Mouse (Mus musculus): ENCODE results near the gene Ibsp. TPM values are rescaled to one million over a fixed set of nuclear protein-coding genes. Genes with fewer than 3 reads are reported as not detected.
A peak's percentile ranks its signal among the peaks of the same experiment; 100 is the strongest.

Gene Ibsp
- polyA plus RNA-seq, 1 experiment from 2014 or later: 0.08 TPM

- WGBS: 82% methylated on average over 5 of the region's 5 CpGs
These were observed 37.0 kb downstream of the Ibsp start for GRCm38 (mm10) chr5:104335962-104336361.

GRCm38 (mm10) chr5:104337491-104337890 is 38.5 kb downstream of the Ibsp start:
- H3K4me1 ChIP-seq (replicated peaks; ENCODE audit: control insufficient read depth, insufficient read depth, low read length): no peaks in the 10 kb centered on the region
- no peaks in the 10 kb centered on the region for H3K27me3 ChIP-seq (replicated peaks; ENCODE audit: control insufficient read depth, insufficient read depth, low read length)
- WGBS: 79% methylated on average over 4 of the region's 4 CpGs
- H3K27ac ChIP-seq (ENCODE audit: low read depth): no peak overlapping the region
- no peak overlapping the region for H3K4me2 ChIP-seq (ENCODE audit: low read length)
- no peaks in the 10 kb centered on the region for H3K9me3 ChIP-seq (ENCODE audit: control insufficient read depth, low read length)
- H3K4me3 ChIP-seq (ENCODE audit: low read depth, low read length): no peak overlapping the region
- H3K9ac ChIP-seq (ENCODE audit: low read length): no peak overlapping the region
- DNase-seq (ENCODE audit: low spot score) (no peak), ATAC-seq (replicated peaks; ENCODE audit: low FRiP score, low TSS enrichment, low read depth) (no peak)
- H3K36me3 ChIP-seq (ENCODE audit: control insufficient read depth, insufficient read depth, low read length): no peaks in the 10 kb centered on the region

More at GRCm38 (mm10) chr5:104335962-104336361, 37.0 kb downstream of the Ibsp start:
- Histone ChIP-seq H3K4me3 (ENCODE audit: low read depth, low read length) (no peak overlapping the region), H3K27ac (ENCODE audit: low read depth) (no peak overlapping the region), H3K9ac (ENCODE audit: low read length) (no peak overlapping the region), H3K4me1 (replicated peaks; ENCODE audit: control insufficient read depth, insufficient read depth, low read length) (no peaks in the 10 kb centered on the region), H3K9me3 (ENCODE audit: control insufficient read depth, low read length) (no peaks in the 10 kb centered on the region), H3K36me3 (ENCODE audit: control insufficient read depth, insufficient read depth, low read length) (no peaks in the 10 kb centered on the region), H3K27me3 (replicated peaks; ENCODE audit: control insufficient read depth, insufficient read depth, low read length) (no peaks in the 10 kb centered on the region), H3K4me2 (ENCODE audit: low read length) (no peak overlapping the region)
- ATAC-seq (replicated peaks; ENCODE audit: low FRiP score, low TSS enrichment, low read depth) (no peak), DNase-seq (ENCODE audit: low spot score) (no peak)

- 77% methylated on average over 5 of the region's 5 CpGs for WGBS
- no peak for ATAC-seq (replicated peaks; ENCODE audit: low FRiP score, low TSS enrichment, low read depth)
These were observed 40.0 kb downstream of the Ibsp start for GRCm38 (mm10) chr5:104339009-104339408.

GRCm38 (mm10) chr5:104339706-104340512 is 40.9 kb downstream of the Ibsp start:
- Histone ChIP-seq H3K27ac (ENCODE audit: low read depth) (no peak overlapping the region), H3K9ac (ENCODE audit: low read length) (no peak overlapping the region), H3K4me3 (ENCODE audit: low read depth, low read length) (no peak overlapping the region), H3K9me3 (ENCODE audit: control insufficient read depth, low read length) (no peaks in the 10 kb centered on the region), H3K36me3 (ENCODE audit: control insufficient read depth, insufficient read depth, low read length) (no peaks in the 10 kb centered on the region), H3K27me3 (replicated peaks; ENCODE audit: control insufficient read depth, insufficient read depth, low read length) (no peaks in the 10 kb centered on the region), H3K4me2 (ENCODE audit: low read length) (peak overlapping the region; percentile 20; the same call in 1 of the 2 replicates), H3K4me1 (replicated peaks; ENCODE audit: control insufficient read depth, insufficient read depth, low read length) (no peaks in the 10 kb centered on the region)
- 19% methylated on average over 14 of the region's 14 CpGs for WGBS
- ATAC-seq (replicated peaks; ENCODE audit: low FRiP score, low TSS enrichment, low read depth) (peak; percentile 82; the same call in 1 of the 2 replicates), DNase-seq (ENCODE audit: low spot score) (peak; percentile 68)

More at GRCm38 (mm10) chr5:104339009-104339408, 40.0 kb downstream of the Ibsp start:
- DNase-seq (ENCODE audit: low spot score): no peak
- Histone ChIP-seq H3K36me3 (ENCODE audit: control insufficient read depth, insufficient read depth, low read length) (no peaks in the 10 kb centered on the region), H3K4me1 (replicated peaks; ENCODE audit: control insufficient read depth, insufficient read depth, low read length) (no peaks in the 10 kb centered on the region), H3K27me3 (replicated peaks; ENCODE audit: control insufficient read depth, insufficient read depth, low read length) (no peaks in the 10 kb centered on the region), H3K4me3 (ENCODE audit: low read depth, low read length) (no peak overlapping the region), H3K27ac (ENCODE audit: low read depth) (no peak overlapping the region), H3K4me2 (ENCODE audit: low read length) (no peak overlapping the region), H3K9ac (ENCODE audit: low read length) (no peak overlapping the region), H3K9me3 (ENCODE audit: control insufficient read depth, low read length) (no peaks in the 10 kb centered on the region)

- no peaks in the 10 kb centered on the region for H3K27me3 ChIP-seq (replicated peaks; ENCODE audit: control insufficient read depth, insufficient read depth, low read length)
- H3K9me3 ChIP-seq (ENCODE audit: control insufficient read depth, low read length): no peaks in the 10 kb centered on the region
- no peaks in the 10 kb centered on the region for H3K36me3 ChIP-seq (ENCODE audit: control insufficient read depth, insufficient read depth, low read length)
- WGBS: 87% methylated on average over 4 of the region's 4 CpGs
- no peak overlapping the region for H3K9ac ChIP-seq (ENCODE audit: low read length)
- H3K4me1 ChIP-seq (replicated peaks; ENCODE audit: control insufficient read depth, insufficient read depth, low read length): no peaks in the 10 kb centered on the region
- no peak overlapping the region; the same call in 1 of the 2 replicates for H3K4me2 ChIP-seq (ENCODE audit: low read length)
- no peak for DNase-seq (ENCODE audit: low spot score)
- H3K27ac ChIP-seq (ENCODE audit: low read depth): no peak overlapping the region
- H3K4me3 ChIP-seq (ENCODE audit: low read depth, low read length): no peak overlapping the region
- no peak for ATAC-seq (replicated peaks; ENCODE audit: low FRiP score, low TSS enrichment, low read depth)
These were observed 41.5 kb downstream of the Ibsp start for GRCm38 (mm10) chr5:104340513-104340829.

GRCm38 (mm10) chr5:104342881-104343280 is 43.9 kb downstream of the Ibsp start:
- H3K9me3 ChIP-seq (ENCODE audit: control insufficient read depth, low read length): no peaks in the 10 kb centered on the region
- 47% methylated on average over 6 of the region's 6 CpGs for WGBS
- no peak overlapping the region for H3K27ac ChIP-seq (ENCODE audit: low read depth)
- no peak overlapping the region for H3K4me2 ChIP-seq (ENCODE audit: low read length)
- no peak overlapping the region for H3K4me3 ChIP-seq (ENCODE audit: low read depth, low read length)
- H3K27me3 ChIP-seq (replicated peaks; ENCODE audit: control insufficient read depth, insufficient read depth, low read length): no peaks in the 10 kb centered on the region
- ATAC-seq (replicated peaks; ENCODE audit: low FRiP score, low TSS enrichment, low read depth) (no peak), DNase-seq (ENCODE audit: low spot score) (no peak)
- no peaks in the 10 kb centered on the region for H3K36me3 ChIP-seq (ENCODE audit: control insufficient read depth, insufficient read depth, low read length)
- no peaks in the 10 kb centered on the region for H3K4me1 ChIP-seq (replicated peaks; ENCODE audit: control insufficient read depth, insufficient read depth, low read length)
- no peak overlapping the region for H3K9ac ChIP-seq (ENCODE audit: low read length)

- Histone ChIP-seq H3K9me3 (ENCODE audit: control insufficient read depth, low read length) (no peaks in the 10 kb centered on the region), H3K36me3 (ENCODE audit: control insufficient read depth, insufficient read depth, low read length) (no peaks in the 10 kb centered on the region), H3K27ac (ENCODE audit: low read depth) (no peak overlapping the region), H3K4me2 (ENCODE audit: low read length) (no peak overlapping the region), H3K4me1 (replicated peaks; ENCODE audit: control insufficient read depth, insufficient read depth, low read length) (no peaks in the 10 kb centered on the region), H3K9ac (ENCODE audit: low read length) (no peak overlapping the region), H3K4me3 (ENCODE audit: low read depth, low read length) (no peak overlapping the region), H3K27me3 (replicated peaks; ENCODE audit: control insufficient read depth, insufficient read depth, low read length) (no peaks in the 10 kb centered on the region)
- ATAC-seq (replicated peaks; ENCODE audit: low FRiP score, low TSS enrichment, low read depth) (no peak), DNase-seq (ENCODE audit: low spot score) (no peak)
- 71% methylated on average over 9 of the region's 9 CpGs for WGBS
These were observed 45.7 kb downstream of the Ibsp start for GRCm38 (mm10) chr5:104344526-104345240.

GRCm38 (mm10) chr5:104345241-104345630 is 46.3 kb downstream of the Ibsp start:
- Histone ChIP-seq H3K4me3 (ENCODE audit: low read depth, low read length) (no peak overlapping the region), H3K9ac (ENCODE audit: low read length) (no peak overlapping the region), H3K36me3 (ENCODE audit: control insufficient read depth, insufficient read depth, low read length) (no peaks in the 10 kb centered on the region), H3K9me3 (ENCODE audit: control insufficient read depth, low read length) (no peaks in the 10 kb centered on the region), H3K27ac (ENCODE audit: low read depth) (no peak overlapping the region), H3K4me1 (replicated peaks; ENCODE audit: control insufficient read depth, insufficient read depth, low read length) (no peaks in the 10 kb centered on the region), H3K4me2 (ENCODE audit: low read length) (no peak overlapping the region), H3K27me3 (replicated peaks; ENCODE audit: control insufficient read depth, insufficient read depth, low read length) (no peaks in the 10 kb centered on the region)
- ATAC-seq (replicated peaks; ENCODE audit: low FRiP score, low TSS enrichment, low read depth): no peak
- WGBS: 76% methylated on average over 6 of the region's 6 CpGs
- no peak for DNase-seq (ENCODE audit: low spot score)
